ENCODE assay signal across 13 mouse cellular contexts in genomic region chr11:95010841-95011403, GRCm38 (mm10). TPM values are rescaled to one million over a fixed set of nuclear protein-coding genes. Genes with fewer than 3 reads are reported as not detected.
DNase-seq lines count a peak whose midpoint lies in the region; ATAC-seq and TF ChIP-seq lines count a peak whose summit lies in the region.
"Not testable (repeated sequence)": the region's sequence is repeated elsewhere in the genome, so short reads cannot be mapped to it uniquely, and the experiment has no call there.
"Had no signal": no experiment of that assay in that cellular context is flagged by ENCODE, and none has a peak within 500 bp of the region (broad histone marks: within the 10 kb centered on the region; RNA-seq: fewer than 3 reads in every experiment).

No protein-coding gene starts in this region.

- TF ChIP-seq RAD21 in MEL (IDR thresholded peaks at IDR 0.05; ENCODE audit: low read depth, low read length): not testable (repeated sequence)

- peak overlapping the region; percentile 70 to 80 for H3K4me3 ChIP-seq in MEL (ENCODE audit: control insufficient read depth in 1 of 2, insufficient read depth in 1 of 2, low read depth in 2 of 2, low read length in 2 of 2)
- H3K4me3 ChIP-seq in heart, embryonic 10.5 days: peak overlapping the region; percentile 80
- peak overlapping the region; percentile 86 for H3K4me3 ChIP-seq in hindbrain, embryonic 14.5 days (replicated peaks; ENCODE audit: low read length)
- peak overlapping the region; percentile 77 for H3K4me3 ChIP-seq in layer of hippocampus, adult 2 months
- H3K4me3 ChIP-seq in liver, embryonic 14.5 days (ENCODE audit: insufficient read depth in 1 of 2, low read depth in 2 of 2, low read length in 2 of 2): peak overlapping the region; percentile 95 to 99
- H3K4me3 ChIP-seq in midbrain, embryonic 14.5 days (replicated peaks; ENCODE audit: low read depth, low read length): peak overlapping the region; percentile 97

- DNase-seq in MEL (ENCODE audit: low read depth, low spot score): peak; percentile 75
- DNase-seq in heart, embryonic 10.5 days (ENCODE audit: low spot score); hindbrain, embryonic 14.5 days (ENCODE audit: low spot score); layer of hippocampus, adult 2 months (ENCODE audit: low spot score in 2 of 2); liver, embryonic 14.5 days (ENCODE audit: low read depth in 3 of 3, low spot score in 3 of 3); midbrain, embryonic 14.5 days: not testable (repeated sequence)
- peak; percentile 47 for DNase-seq in retina, postnatal 1 day

- not testable (repeated sequence) for H3K27me3 ChIP-seq in MEL (ENCODE audit: control insufficient read depth in 1 of 2, insufficient read depth in 2 of 2, low read length in 2 of 2); heart, embryonic 10.5 days (ENCODE audit: insufficient read depth, poor library complexity, severe bottlenecking); hindbrain, embryonic 14.5 days (ENCODE audit: control insufficient read depth, insufficient read depth, low read length); liver, embryonic 14.5 days (ENCODE audit: control insufficient read depth, insufficient read depth, low read length); midbrain, embryonic 14.5 days (ENCODE audit: control insufficient read depth, insufficient read depth, low read length)

- ATAC-seq in erythroblast, adult 5-6 weeks (replicated peaks; ENCODE audit: low FRiP score, poor library complexity, severe bottlenecking): 0 out of 2 replicates have a peak, but pooled peaks have one; percentile 31
- ATAC-seq in hindbrain, embryonic 14.5 days (ENCODE audit: low FRiP score); liver, embryonic 14.5 days (ENCODE audit: insufficient read depth); midbrain, embryonic 14.5 days (ENCODE audit: low FRiP score, low TSS enrichment): not testable (repeated sequence)

- H3K79me2 ChIP-seq in MEL (ENCODE audit: control insufficient read depth, insufficient read depth, low read length, poor library complexity): peaks cover 25% of the 10 kb centered on the region

- H3K27ac ChIP-seq in MEL (ENCODE audit: control insufficient read depth, low read depth, low read length): peak overlapping the region; percentile 99
- H3K27ac ChIP-seq in heart, embryonic 10.5 days: peak overlapping the region; percentile 94
- H3K27ac ChIP-seq in hindbrain, embryonic 14.5 days: peak overlapping the region; percentile 98
- H3K27ac ChIP-seq in layer of hippocampus, adult 2 months: not testable (repeated sequence)
- H3K27ac ChIP-seq in liver, embryonic 14.5 days: peak overlapping the region; percentile 99
- peak overlapping the region; percentile 99 for H3K27ac ChIP-seq in midbrain, embryonic 14.5 days (replicated peaks; ENCODE audit: low read depth, low read length)

- not testable (repeated sequence) for H3K9me3 ChIP-seq in MEL (replicated peaks; ENCODE audit: insufficient read depth, low read length); heart, embryonic 10.5 days; hindbrain, embryonic 14.5 days (ENCODE audit: control insufficient read depth, low read length); liver, embryonic 14.5 days (ENCODE audit: control insufficient read depth, low read length); midbrain, embryonic 14.5 days (ENCODE audit: control insufficient read depth, low read length)

- TF ChIP-seq CTCF in MEL (IDR thresholded peaks at IDR 0.05 in 2 of 3, conservative IDR thresholded peaks at IDR 0.05 in 1 of 3; ENCODE audit: control insufficient read depth in 1 of 3, insufficient read depth in 1 of 3, low read depth in 2 of 3, low read length in 3 of 3, poor library complexity in 1 of 3, severe bottlenecking in 1 of 3); layer of hippocampus, adult 2 months (conservative IDR thresholded peaks at IDR 0.05); liver, embryonic 14.5 days (IDR thresholded peaks at IDR 0.05; ENCODE audit: low read depth): not testable (repeated sequence)

- H3K4me1 ChIP-seq in MEL (ENCODE audit: control insufficient read depth in 1 of 2, insufficient read depth in 2 of 2, low read length in 2 of 2): peaks cover 8 to 62% of the 10 kb centered on the region in 2 experiments
- peaks cover 73% of the 10 kb centered on the region for H3K4me1 ChIP-seq in heart, embryonic 10.5 days
- peaks cover 59% of the 10 kb centered on the region for H3K4me1 ChIP-seq in hindbrain, embryonic 14.5 days (replicated peaks; ENCODE audit: control insufficient read depth, insufficient read depth, low read length)
- H3K4me1 ChIP-seq in liver, embryonic 14.5 days (replicated peaks; ENCODE audit: control insufficient read depth in 2 of 2, insufficient read depth in 2 of 2, low read length in 1 of 2): peaks cover 56 to 70% of the 10 kb centered on the region in 2 experiments
- H3K4me1 ChIP-seq in midbrain, embryonic 14.5 days (ENCODE audit: control insufficient read depth, insufficient read depth, low read length): peaks cover 62% of the 10 kb centered on the region

- peak overlapping the region; percentile 91 for H3K9ac ChIP-seq in MEL (ENCODE audit: control insufficient read depth, low read depth, low read length, poor library complexity, severe bottlenecking)
- H3K9ac ChIP-seq in hindbrain, embryonic 14.5 days: peak overlapping the region; percentile 98
- H3K9ac ChIP-seq in liver, embryonic 14.5 days (replicated peaks): peak overlapping the region; percentile 100
- peak overlapping the region; percentile 99 for H3K9ac ChIP-seq in midbrain, embryonic 14.5 days (replicated peaks; ENCODE audit: low read length)

- TF ChIP-seq EP300 in MEL (IDR thresholded peaks at IDR 0.05; ENCODE audit: low read depth in 1 of 2, low read length in 2 of 2): peak in 1 of 2 experiments; percentile 17; a peak in 1 of 4 replicates
- not testable (repeated sequence) for TF ChIP-seq EP300 in liver, embryonic 14.5 days (IDR thresholded peaks at IDR 0.05; ENCODE audit: low read depth)

- peak overlapping the region; percentile 92 for H3K4me2 ChIP-seq in hindbrain, embryonic 14.5 days (replicated peaks)
- H3K4me2 ChIP-seq in liver, embryonic 14.5 days (ENCODE audit: low read depth): peak overlapping the region; percentile 97
- peak overlapping the region; percentile 77 for H3K4me2 ChIP-seq in midbrain, embryonic 14.5 days (ENCODE audit: low read length)

- H3K36me3 ChIP-seq in MEL (ENCODE audit: control insufficient read depth in 1 of 2, insufficient read depth in 2 of 2, low read length in 2 of 2): peaks cover 0 to 43% of the 10 kb centered on the region in 2 experiments; a peak in 3 of 4 replicates
- H3K36me3 ChIP-seq in heart, embryonic 10.5 days: peaks cover 14% of the 10 kb centered on the region
- peaks cover 18% of the 10 kb centered on the region for H3K36me3 ChIP-seq in hindbrain, embryonic 14.5 days (replicated peaks; ENCODE audit: control insufficient read depth, insufficient read depth)
- H3K36me3 ChIP-seq in liver, embryonic 14.5 days (replicated peaks; ENCODE audit: control insufficient read depth, insufficient read depth, low read depth): peaks cover 24% of the 10 kb centered on the region
- peaks cover 21% of the 10 kb centered on the region for H3K36me3 ChIP-seq in midbrain, embryonic 14.5 days (ENCODE audit: control insufficient read depth, insufficient read depth, low read length)

- not testable (repeated sequence) for TF ChIP-seq POLR2A in MEL (IDR thresholded peaks at IDR 0.05; ENCODE audit: control insufficient read depth in 1 of 2, insufficient read depth in 1 of 2, low read depth in 1 of 2, low read length in 2 of 2, poor library complexity in 1 of 2)

- 11% methylated on average over 3 of the region's 4 CpGs for WGBS in heart, embryonic 10.5 days
- 3% methylated on average over 4 of the region's 4 CpGs for WGBS in hindbrain, embryonic 14.5 days
- 4% methylated on average over 4 of the region's 4 CpGs for WGBS in liver, embryonic 14.5 days (ENCODE audit: insufficient replicate concordance)
- WGBS in midbrain, embryonic 14.5 days: 1% methylated on average over 4 of the region's 4 CpGs

RNA-seq across cellular contexts. Expression of gene Samd14, which starts 1.2 kb away (rescaled TPM):
- 35.8 and 57.6 TPM in 2 replicates for total RNA-seq in MEL (2012; rRNA removed)
- polyA plus RNA-seq in MEL (2012; ENCODE audit: insufficient read depth in 1 of 2, insufficient read length in 2 of 2, low read depth in 1 of 2, low replicate concordance in 2 of 2, missing spikeins in 1 of 2): 1,000 to 10,000 TPM in 1 of 2 experiments, 100 to 1,000 TPM in 1; 101 to 1,219 TPM
- 22.1 and 25.9 TPM in 2 replicates for total RNA-seq in erythroblast, adult 5-6 weeks (2015; ENCODE audit: low replicate concordance)
- 32.0 and 47.1 TPM in 2 replicates for total RNA-seq in erythroblast, adult 5-6 weeks (2017; ENCODE audit: low replicate concordance)
- 15.1 and 18.8 TPM in 2 replicates for polyA plus RNA-seq in heart, embryonic 10.5 days (2016; fragmentation: Nextera tagmentation; extraction: Ambion mirVana)
- polyA plus RNA-seq in hindbrain, embryonic 14.5 days (2014; fragmentation: Nextera tagmentation; extraction: Ambion mirVana): 130 and 135 TPM in 2 replicates
- 10 to 100 TPM; 38.9 to 40.8 TPM for total RNA-seq in layer of hippocampus, adult 2 months (2021)
- 33.1 and 41.9 TPM in 2 replicates for polyA plus RNA-seq in liver, embryonic 14.5 days (2012; rRNA removed)
- polyA plus RNA-seq in liver, embryonic 14.5 days (2014; fragmentation: Nextera tagmentation; extraction: Ambion mirVana): 24.7 and 34.2 TPM in 2 replicates
- polyA plus RNA-seq in midbrain, embryonic 14.5 days (2014; fragmentation: Nextera tagmentation; extraction: Ambion mirVana): 135 and 152 TPM in 2 replicates

RNA-seq across cellular contexts. Expression of gene Ppp1r9b, which starts 20.1 kb away (rescaled TPM):
- total RNA-seq in MEL (2012; rRNA removed): 113 and 150 TPM in 2 replicates
- polyA plus RNA-seq in MEL (2012; ENCODE audit: insufficient read depth in 1 of 2, insufficient read length in 2 of 2, low read depth in 1 of 2, low replicate concordance in 2 of 2, missing spikeins in 1 of 2): 100 to 1,000 TPM in 1 of 2 experiments, 10 to 100 TPM in 1; 47.0 to 169 TPM
- 21.9 and 30.7 TPM in 2 replicates for total RNA-seq in erythroblast, adult 5-6 weeks (2015; ENCODE audit: low replicate concordance)
- 41.1 and 45.2 TPM in 2 replicates for total RNA-seq in erythroblast, adult 5-6 weeks (2017; ENCODE audit: low replicate concordance)
- polyA plus RNA-seq in heart, embryonic 10.5 days (2016; fragmentation: Nextera tagmentation; extraction: Ambion mirVana): 8.5 and 12.5 TPM in 2 replicates
- 27.1 and 27.5 TPM in 2 replicates for polyA plus RNA-seq in hindbrain, embryonic 14.5 days (2014; fragmentation: Nextera tagmentation; extraction: Ambion mirVana)
- 100 to 1,000 TPM; 967 to 974 TPM for total RNA-seq in layer of hippocampus, adult 2 months (2021)
- polyA plus RNA-seq in liver, embryonic 14.5 days (2012; rRNA removed): 14.1 and 14.9 TPM in 2 replicates
- 8.8 and 10.4 TPM in 2 replicates for polyA plus RNA-seq in liver, embryonic 14.5 days (2014; fragmentation: Nextera tagmentation; extraction: Ambion mirVana)
- 27.1 and 27.6 TPM in 2 replicates for polyA plus RNA-seq in midbrain, embryonic 14.5 days (2014; fragmentation: Nextera tagmentation; extraction: Ambion mirVana)

RNA-seq across cellular contexts. Expression of gene Pdk2, which starts 30.2 kb away (rescaled TPM):
- total RNA-seq in MEL (2012; rRNA removed): 0.56 and 0.81 TPM in 2 replicates
- 1 to 10 TPM in 1 of 2 experiments, not detected in 1; 8.0 TPM for polyA plus RNA-seq in MEL (2012; ENCODE audit: insufficient read depth in 1 of 2, insufficient read length in 2 of 2, low read depth in 1 of 2, low replicate concordance in 2 of 2, missing spikeins in 1 of 2)
- 1.3 and 7.9 TPM in 2 replicates for total RNA-seq in erythroblast, adult 5-6 weeks (2015; ENCODE audit: low replicate concordance)
- 0.60 and 5.6 TPM in 2 replicates for total RNA-seq in erythroblast, adult 5-6 weeks (2017; ENCODE audit: low replicate concordance)
- polyA plus RNA-seq in heart, embryonic 10.5 days (2016; fragmentation: Nextera tagmentation; extraction: Ambion mirVana): 27.4 and 41.1 TPM in 2 replicates
- 22.7 and 25.2 TPM in 2 replicates for polyA plus RNA-seq in hindbrain, embryonic 14.5 days (2014; fragmentation: Nextera tagmentation; extraction: Ambion mirVana)
- 100 to 1,000 TPM; 133 TPM for total RNA-seq in layer of hippocampus, adult 2 months (2021)
- polyA plus RNA-seq in liver, embryonic 14.5 days (2012; rRNA removed): 3.5 and 3.6 TPM in 2 replicates
- 7.0 and 9.1 TPM in 2 replicates for polyA plus RNA-seq in liver, embryonic 14.5 days (2014; fragmentation: Nextera tagmentation; extraction: Ambion mirVana)
- polyA plus RNA-seq in midbrain, embryonic 14.5 days (2014; fragmentation: Nextera tagmentation; extraction: Ambion mirVana): 21.5 and 22.7 TPM in 2 replicates

RNA-seq across cellular contexts. Expression of gene Sgca, which starts 34.8 kb away (rescaled TPM):
- total RNA-seq in MEL (2012; rRNA removed): not detected in 2 replicates
- not detected for polyA plus RNA-seq in MEL (2012; ENCODE audit: insufficient read depth in 1 of 2, insufficient read length in 2 of 2, low read depth in 1 of 2, low replicate concordance in 2 of 2, missing spikeins in 1 of 2)
- total RNA-seq in erythroblast, adult 5-6 weeks (2015; ENCODE audit: low replicate concordance): not detected in 2 replicates
- not detected in 2 replicates for total RNA-seq in erythroblast, adult 5-6 weeks (2017; ENCODE audit: low replicate concordance)
- polyA plus RNA-seq in heart, embryonic 10.5 days (2016; fragmentation: Nextera tagmentation; extraction: Ambion mirVana): 12.5 and 25.8 TPM in 2 replicates
- polyA plus RNA-seq in hindbrain, embryonic 14.5 days (2014; fragmentation: Nextera tagmentation; extraction: Ambion mirVana): 0.17 TPM in 1 of 2 replicates, not detected in the other
- total RNA-seq in layer of hippocampus, adult 2 months (2021): under 1 TPM in 1 of 2 experiments, not detected in 1; 0.44 TPM
- polyA plus RNA-seq in liver, embryonic 14.5 days (2012; rRNA removed): 0.04 TPM in 1 of 2 replicates, not detected in the other
- not detected in 2 replicates for polyA plus RNA-seq in liver, embryonic 14.5 days (2014; fragmentation: Nextera tagmentation; extraction: Ambion mirVana)
- polyA plus RNA-seq in midbrain, embryonic 14.5 days (2014; fragmentation: Nextera tagmentation; extraction: Ambion mirVana): not detected in 2 replicates
- total RNA-seq: ES-E14 had no signal

RNA-seq across cellular contexts. Expression of gene Hils1, which starts 43.5 kb away (rescaled TPM):
- total RNA-seq in MEL (2012; rRNA removed): not detected in 2 replicates
- polyA plus RNA-seq in MEL (2012; ENCODE audit: insufficient read depth in 1 of 2, insufficient read length in 2 of 2, low read depth in 1 of 2, low replicate concordance in 2 of 2, missing spikeins in 1 of 2): not detected
- total RNA-seq in erythroblast, adult 5-6 weeks (2015; ENCODE audit: low replicate concordance): not detected in 2 replicates
- total RNA-seq in erythroblast, adult 5-6 weeks (2017; ENCODE audit: low replicate concordance): not detected in 2 replicates
- 0.22 TPM in 1 of 2 replicates, not detected in the other for polyA plus RNA-seq in heart, embryonic 10.5 days (2016; fragmentation: Nextera tagmentation; extraction: Ambion mirVana)
- polyA plus RNA-seq in hindbrain, embryonic 14.5 days (2014; fragmentation: Nextera tagmentation; extraction: Ambion mirVana): not detected in 2 replicates
- not detected for total RNA-seq in layer of hippocampus, adult 2 months (2021)
- polyA plus RNA-seq in liver, embryonic 14.5 days (2012; rRNA removed): not detected in 2 replicates
- not detected in 2 replicates for polyA plus RNA-seq in liver, embryonic 14.5 days (2014; fragmentation: Nextera tagmentation; extraction: Ambion mirVana)
- not detected in 2 replicates for polyA plus RNA-seq in midbrain, embryonic 14.5 days (2014; fragmentation: Nextera tagmentation; extraction: Ambion mirVana)
- total RNA-seq: adrenal gland, postnatal 4 days; ES-E14; heart, adult 2 months; layer of hippocampus, adult 18-20 months; left cerebral cortex, postnatal 10 days had no signal
